Mouse (Mus musculus): ENCODE results near the gene Homez. TPM values are rescaled to one million over a fixed set of nuclear protein-coding genes. Genes with fewer than 3 reads are reported as not detected.

Gene Homez
- polyA plus RNA-seq, 1 experiment, result 6.9 TPM

GRCm38 (mm10) chr14:54808718-54809667 is 61.8 kb downstream of the Homez start:
- H3K27ac ChIP-seq (ENCODE audit: insufficient read depth, low read length), result 0 out of 2 replicates have a peak overlapping the region, but pooled peaks have one; percentile 48
- H3K4me1 ChIP-seq (ENCODE audit: control insufficient read depth, insufficient read depth, low read length), result no peaks in the 10 kb centered on the region
- H3K4me3 ChIP-seq (ENCODE audit: insufficient read depth, low read length), result no peak overlapping the region
- TF ChIP-seq POLR2A (IDR thresholded peaks at IDR 0.05; ENCODE audit: low read depth, low read length) (no peak), CTCF (IDR thresholded peaks at IDR 0.05; ENCODE audit: borderline replicate concordance, insufficient read depth, low read length) (no peak)

GRCm38 (mm10) chr14:54806124-54806523 is 64.6 kb downstream of the Homez start:
- Histone ChIP-seq H3K4me1 (ENCODE audit: control insufficient read depth, insufficient read depth, low read length) (no peaks in the 10 kb centered on the region), H3K27ac (ENCODE audit: insufficient read depth, low read length) (no peak overlapping the region), H3K4me3 (ENCODE audit: insufficient read depth, low read length) (no peak overlapping the region)
- TF ChIP-seq POLR2A (IDR thresholded peaks at IDR 0.05; ENCODE audit: low read depth, low read length), result no peak
- no peak for TF ChIP-seq CTCF (IDR thresholded peaks at IDR 0.05; ENCODE audit: borderline replicate concordance, insufficient read depth, low read length)

Other genes with a start within 250 kb of the Homez start
- not detected in 2 replicates for gene Psmb11, start 249.5 kb downstream of the Homez start, polyA plus RNA-seq (2011; ENCODE audit: insufficient read length, low read depth, missing spikeins)
- not detected in 2 replicates for gene Gm17606, start 230.0 kb downstream of the Homez start, polyA plus RNA-seq (2011; ENCODE audit: insufficient read length, low read depth, missing spikeins)
- gene Cdh24, start 229.6 kb downstream of the Homez start, polyA plus RNA-seq (2011; ENCODE audit: insufficient read length, low read depth, missing spikeins), result 3.4 and 5.3 TPM in 2 replicates
- 51.6 and 58.9 TPM in 2 replicates for gene 1700123O20Rik, start 184.7 kb downstream of the Homez start, polyA plus RNA-seq (2011; ENCODE audit: insufficient read length, low read depth, missing spikeins)
- 184 and 243 TPM in 2 replicates for gene Acin1, start 184.0 kb downstream of the Homez start, polyA plus RNA-seq (2011; ENCODE audit: insufficient read length, low read depth, missing spikeins)
- not detected in 2 replicates for gene Gm29776, start 172.1 kb downstream of the Homez start, polyA plus RNA-seq (2011; ENCODE audit: insufficient read length, low read depth, missing spikeins)
- not detected in 2 replicates for gene Cebpe, start 158.8 kb downstream of the Homez start, polyA plus RNA-seq (2011; ENCODE audit: insufficient read length, low read depth, missing spikeins)
- 0.47 and 2.0 TPM in 2 replicates for gene Slc7a8, start 89.0 kb downstream of the Homez start, polyA plus RNA-seq (2011; ENCODE audit: insufficient read length, low read depth, missing spikeins)
- not detected in 2 replicates for gene Rnf212b, start 56.8 kb downstream of the Homez start, polyA plus RNA-seq (2011; ENCODE audit: insufficient read length, low read depth, missing spikeins)
- 8.4 and 10.9 TPM in 2 replicates for gene Ppp1r3e, start 6.6 kb upstream of the Homez start, polyA plus RNA-seq (2011; ENCODE audit: insufficient read length, low read depth, missing spikeins)
- 48.3 and 53.1 TPM in 2 replicates for gene Bcl2l2, start 12.4 kb upstream of the Homez start, polyA plus RNA-seq (2011; ENCODE audit: insufficient read length, low read depth, missing spikeins)
- gene Gm20521, start 12.5 kb upstream of the Homez start, polyA plus RNA-seq (2011; ENCODE audit: insufficient read length, low read depth, missing spikeins), result not detected in 2 replicates
- gene Pabpn1, start 21.5 kb upstream of the Homez start, polyA plus RNA-seq (2011; ENCODE audit: insufficient read length, low read depth, missing spikeins), result 168 and 172 TPM in 2 replicates
- gene Slc22a17, start 42.2 kb upstream of the Homez start, polyA plus RNA-seq (2011; ENCODE audit: insufficient read length, low read depth, missing spikeins), result 17.7 and 20.9 TPM in 2 replicates
- 17.5 and 26.9 TPM in 2 replicates for gene Efs, start 55.2 kb upstream of the Homez start, polyA plus RNA-seq (2011; ENCODE audit: insufficient read length, low read depth, missing spikeins)
- not detected in 2 replicates for gene Il25, start 61.7 kb upstream of the Homez start, polyA plus RNA-seq (2011; ENCODE audit: insufficient read length, low read depth, missing spikeins)
- not detected in 2 replicates for gene Cmtm5, start 65.3 kb upstream of the Homez start, polyA plus RNA-seq (2011; ENCODE audit: insufficient read length, low read depth, missing spikeins)
- gene Myh6, start 96.0 kb upstream of the Homez start, polyA plus RNA-seq (2011; ENCODE audit: insufficient read length, low read depth, missing spikeins), result 1.0 TPM in 1 of 2 replicates, not detected in the other
- not detected in 2 replicates for gene Gm17428, start 106.0 kb upstream of the Homez start, polyA plus RNA-seq (2011; ENCODE audit: insufficient read length, low read depth, missing spikeins)
- not detected in 2 replicates for gene Myh7, start 123.7 kb upstream of the Homez start, polyA plus RNA-seq (2011; ENCODE audit: insufficient read length, low read depth, missing spikeins)
- 32.8 and 37.7 TPM in 2 replicates for gene Ngdn, start 144.5 kb upstream of the Homez start, polyA plus RNA-seq (2011; ENCODE audit: insufficient read length, low read depth, missing spikeins)
- 1.9 and 3.5 TPM in 2 replicates for gene Zfhx2, start 221.4 kb upstream of the Homez start, polyA plus RNA-seq (2011; ENCODE audit: insufficient read length, low read depth, missing spikeins)
- 13.1 and 17.1 TPM in 2 replicates for gene Thtpa, start 223.8 kb upstream of the Homez start, polyA plus RNA-seq (2011; ENCODE audit: insufficient read length, low read depth, missing spikeins)
- gene Ap1g2, start 235.6 kb upstream of the Homez start, polyA plus RNA-seq (2011; ENCODE audit: insufficient read length, low read depth, missing spikeins), result 6.7 and 10.0 TPM in 2 replicates
- gene Jph4, start 246.0 kb upstream of the Homez start, polyA plus RNA-seq (2011; ENCODE audit: insufficient read length, low read depth, missing spikeins), result 0.73 and 1.6 TPM in 2 replicates